Mouse (Mus musculus): Measurements from ENCODE around the gene Cmc1. TPM values are rescaled to one million over a fixed set of nuclear protein-coding genes. Genes with fewer than 3 reads are reported as not detected.
"Not testable (repeated sequence)": the region's sequence is repeated elsewhere in the genome, so short reads cannot be mapped to it uniquely, and the experiment has no call there.

The Cmc1 gene
- polyA plus RNA-seq, 1 experiment = 10.1 TPM

DNA sequence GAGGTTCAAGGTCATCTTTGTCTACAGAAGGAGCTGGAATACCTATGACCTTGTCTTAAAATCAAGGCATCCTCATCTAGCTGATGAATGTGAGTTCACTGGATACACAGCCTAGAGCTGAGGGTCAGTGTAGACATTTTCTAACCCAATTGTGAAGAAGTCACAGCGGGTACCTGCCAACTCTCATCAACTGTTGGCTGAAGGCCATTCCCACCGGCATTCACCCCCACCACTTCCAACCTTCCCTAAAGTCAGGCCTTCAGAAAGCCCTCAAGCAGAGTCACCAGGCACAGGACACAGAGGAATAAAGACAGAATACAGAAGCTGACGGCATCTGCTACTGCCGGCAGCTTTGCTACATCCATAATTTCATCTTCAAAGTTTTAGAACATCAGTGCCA, 25.4 kb upstream of the Cmc1 start:
- no peak for DNase-seq (ENCODE audit: low read depth)
- TF ChIP-seq CTCF (IDR thresholded peaks at IDR 0.05; ENCODE audit: borderline replicate concordance, extremely low read depth, insufficient read depth, insufficient read length) (no peak), POLR2A (IDR thresholded peaks at IDR 0.05; ENCODE audit: borderline replicate concordance, extremely low read depth, insufficient read depth, insufficient read length, poor library complexity, severe bottlenecking) (no peak)

- TF ChIP-seq CTCF (IDR thresholded peaks at IDR 0.05; ENCODE audit: borderline replicate concordance, extremely low read depth, insufficient read depth, insufficient read length) (no peak), POLR2A (IDR thresholded peaks at IDR 0.05; ENCODE audit: borderline replicate concordance, extremely low read depth, insufficient read depth, insufficient read length, poor library complexity, severe bottlenecking) (no peak)
- no peak for DNase-seq (ENCODE audit: low read depth)
These were observed 23.1 kb upstream of the Cmc1 start for GRCm38 (mm10) chr9:118173086-118173485.

DNA sequence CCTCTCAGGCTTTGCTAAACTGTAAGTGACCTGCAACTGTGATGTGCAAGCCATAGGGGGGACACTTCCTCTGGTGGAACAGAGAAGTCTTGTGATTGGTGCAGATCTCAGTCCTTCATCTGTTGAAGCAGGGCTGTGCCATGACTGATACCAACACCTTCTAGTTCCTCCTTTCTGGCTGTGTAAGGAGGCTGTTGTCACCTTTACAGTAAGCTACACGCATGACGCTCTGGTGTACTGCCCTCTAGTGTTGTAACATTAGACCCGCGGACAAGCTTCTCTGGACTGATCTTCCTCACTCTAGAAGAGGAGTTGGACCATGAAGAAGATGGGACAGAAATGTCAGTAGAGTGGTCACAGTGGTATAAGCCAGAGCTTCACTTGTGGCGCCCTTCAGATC, 18.6 kb upstream of the Cmc1 start:
- DNase-seq (ENCODE audit: low read depth) = no peak
- TF ChIP-seq CTCF (IDR thresholded peaks at IDR 0.05; ENCODE audit: borderline replicate concordance, extremely low read depth, insufficient read depth, insufficient read length) (peak; percentile 40; the same call in 1 of the 2 replicates), POLR2A (IDR thresholded peaks at IDR 0.05; ENCODE audit: borderline replicate concordance, extremely low read depth, insufficient read depth, insufficient read length, poor library complexity, severe bottlenecking) (no peak)

- TF ChIP-seq CTCF (IDR thresholded peaks at IDR 0.05; ENCODE audit: borderline replicate concordance, extremely low read depth, insufficient read depth, insufficient read length) (no peak), POLR2A (IDR thresholded peaks at IDR 0.05; ENCODE audit: borderline replicate concordance, extremely low read depth, insufficient read depth, insufficient read length, poor library complexity, severe bottlenecking) (no peak)
- DNase-seq (ENCODE audit: low read depth) = no peak
These were observed 17.6 kb upstream of the Cmc1 start for GRCm38 (mm10) chr9:118167606-118168005.

DNA sequence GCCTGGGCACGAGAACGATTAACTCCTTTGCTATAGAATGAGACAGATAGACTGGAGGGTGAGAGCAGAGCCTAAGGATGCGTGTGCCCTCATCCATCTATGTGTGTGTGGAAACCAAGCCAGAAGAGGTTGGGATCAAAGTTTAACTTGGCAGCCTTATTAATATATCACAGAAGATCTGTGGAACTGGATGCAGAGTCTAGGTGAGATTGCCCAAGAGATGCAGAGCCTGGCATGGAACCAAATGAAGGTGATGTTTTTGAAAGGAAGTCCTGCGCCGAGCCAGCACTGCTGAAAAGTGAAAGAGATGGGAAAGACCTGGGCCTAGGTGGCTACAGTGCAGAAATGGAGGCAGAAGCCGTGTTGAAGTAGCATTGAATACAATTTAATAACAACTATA, 11.6 kb upstream of the Cmc1 start:
- DNase-seq (ENCODE audit: low read depth) = no peak

DNA sequence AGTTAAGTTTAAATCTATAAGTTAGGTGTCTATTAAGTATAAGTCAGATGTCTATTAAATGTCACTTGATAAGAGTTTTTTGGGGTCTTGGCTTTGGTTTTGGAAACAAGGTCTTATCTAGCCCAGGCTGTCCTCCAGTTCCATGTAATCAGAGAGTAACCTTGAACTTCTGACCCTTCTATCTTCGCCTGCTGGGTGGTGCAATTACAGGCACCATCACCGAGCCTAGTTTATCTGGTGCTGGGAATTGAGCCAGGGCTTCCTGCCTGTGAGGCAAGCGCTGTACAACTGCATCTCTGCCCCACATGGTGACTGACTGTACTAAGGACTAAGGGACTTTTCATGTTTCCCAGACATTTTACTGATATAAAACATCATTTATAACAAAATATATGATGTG, 10.0 kb upstream of the Cmc1 start:
- DNase-seq (ENCODE audit: low read depth) = no peak
- TF ChIP-seq POLR2A (IDR thresholded peaks at IDR 0.05; ENCODE audit: borderline replicate concordance, extremely low read depth, insufficient read depth, insufficient read length, poor library complexity, severe bottlenecking) = no peak
- TF ChIP-seq CTCF (IDR thresholded peaks at IDR 0.05; ENCODE audit: borderline replicate concordance, extremely low read depth, insufficient read depth, insufficient read length) = no peak

More for the DNA sequence above, 11.6 kb upstream of the Cmc1 start:
- no peak for TF ChIP-seq CTCF (IDR thresholded peaks at IDR 0.05; ENCODE audit: borderline replicate concordance, extremely low read depth, insufficient read depth, insufficient read length)
- TF ChIP-seq POLR2A (IDR thresholded peaks at IDR 0.05; ENCODE audit: borderline replicate concordance, extremely low read depth, insufficient read depth, insufficient read length, poor library complexity, severe bottlenecking) = no peak

DNA sequence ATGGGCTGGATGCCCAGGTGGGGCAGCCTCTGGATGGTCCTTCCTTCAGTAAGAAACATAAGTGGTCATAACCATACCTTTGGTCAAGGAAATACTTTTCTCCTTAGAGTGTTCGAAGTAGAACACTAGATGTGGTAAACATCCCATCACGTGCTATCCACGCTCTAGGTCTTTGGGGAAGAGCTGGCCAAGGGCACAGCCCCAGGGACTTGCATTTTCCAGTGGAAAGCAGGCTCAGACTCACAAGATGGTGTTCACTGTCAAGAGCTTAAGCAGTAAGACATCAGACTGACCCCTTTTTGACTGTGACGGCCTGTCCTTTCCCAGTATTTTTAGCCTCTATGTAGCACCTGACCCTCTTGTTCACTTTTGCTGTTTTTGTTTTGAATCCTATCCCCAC, 8.2 kb upstream of the Cmc1 start:
- TF ChIP-seq CTCF (IDR thresholded peaks at IDR 0.05; ENCODE audit: borderline replicate concordance, extremely low read depth, insufficient read depth, insufficient read length) (no peak), POLR2A (IDR thresholded peaks at IDR 0.05; ENCODE audit: borderline replicate concordance, extremely low read depth, insufficient read depth, insufficient read length, poor library complexity, severe bottlenecking) (no peak)
- no peak for DNase-seq (ENCODE audit: low read depth)

DNA sequence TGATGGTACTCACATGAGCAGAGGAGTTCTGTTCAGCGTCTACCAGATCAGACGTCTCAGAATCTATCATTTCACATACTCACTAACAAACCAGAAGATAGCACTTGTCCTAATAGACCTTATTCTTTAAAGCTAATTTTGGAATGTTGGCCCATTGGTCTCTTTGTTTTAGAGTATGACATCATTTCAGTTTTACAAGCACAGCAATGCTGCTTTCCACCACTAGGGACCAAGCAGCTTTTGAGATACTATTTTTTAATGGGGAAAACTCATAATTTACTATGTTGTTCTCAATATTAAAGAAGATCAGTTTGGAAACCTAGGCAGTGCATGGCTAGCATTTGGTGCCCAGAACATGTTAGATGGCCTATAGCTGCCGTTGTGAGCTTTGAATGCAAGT, 7.3 kb upstream of the Cmc1 start:
- TF ChIP-seq POLR2A (IDR thresholded peaks at IDR 0.05; ENCODE audit: borderline replicate concordance, extremely low read depth, insufficient read depth, insufficient read length, poor library complexity, severe bottlenecking) = no peak
- 0 out of 2 replicates have a peak, but pooled peaks have one; percentile 8 for TF ChIP-seq CTCF (IDR thresholded peaks at IDR 0.05; ENCODE audit: borderline replicate concordance, extremely low read depth, insufficient read depth, insufficient read length)
- DNase-seq (ENCODE audit: low read depth) = no peak

- TF ChIP-seq POLR2A (IDR thresholded peaks at IDR 0.05; ENCODE audit: borderline replicate concordance, extremely low read depth, insufficient read depth, insufficient read length, poor library complexity, severe bottlenecking) (no peak), CTCF (IDR thresholded peaks at IDR 0.05; ENCODE audit: borderline replicate concordance, extremely low read depth, insufficient read depth, insufficient read length) (no peak)
- no peak for DNase-seq (ENCODE audit: low read depth)
These were observed 4.7 kb upstream of the Cmc1 start for GRCm38 (mm10) chr9:118154666-118155065.

- TF ChIP-seq CTCF (IDR thresholded peaks at IDR 0.05; ENCODE audit: borderline replicate concordance, extremely low read depth, insufficient read depth, insufficient read length) (no peak), POLR2A (IDR thresholded peaks at IDR 0.05; ENCODE audit: borderline replicate concordance, extremely low read depth, insufficient read depth, insufficient read length, poor library complexity, severe bottlenecking) (no peak)
- DNase-seq (ENCODE audit: low read depth) = no peak
These were observed 1.2 kb upstream of the Cmc1 start for GRCm38 (mm10) chr9:118151221-118151507.

- peak; percentile 55 for DNase-seq (ENCODE audit: low read depth)
- TF ChIP-seq POLR2A (IDR thresholded peaks at IDR 0.05; ENCODE audit: borderline replicate concordance, extremely low read depth, insufficient read depth, insufficient read length, poor library complexity, severe bottlenecking) (no peak), CTCF (IDR thresholded peaks at IDR 0.05; ENCODE audit: borderline replicate concordance, extremely low read depth, insufficient read depth, insufficient read length) (no peak)
These were observed 648 bp upstream of the Cmc1 start for GRCm38 (mm10) chr9:118150429-118151220.

GRCm38 (mm10) chr9:118140356-118140755, 9.6 kb downstream of the Cmc1 start:
- DNase-seq (ENCODE audit: low read depth) = not testable (repeated sequence)

All from brain, embryonic 14.5 days (tissue).